Mouse (Mus musculus) kidney, embryonic 16.5 days (tissue): ENCODE measurements around the gene Rpl18a. TPM values are rescaled to one million over a fixed set of nuclear protein-coding genes. Genes with fewer than 3 reads are reported as not detected.

ENCODE experiments used
- ATAC-seq: fragments of 200-750 bp; cut with Nextera tagmentation; 2 replicates; pipeline ENCODE4 v1.8.0; 2017; ENCODE audit warnings: moderate TSS enrichment; ENCODE audit not compliant: low FRiP score, low TSS enrichment
- H3K27ac ChIP-seq: fragments of 300-500 bp; sonication (generic); 2 replicates; pipeline ENCODE4 v1.5.1; 2014; ENCODE audit warnings: low read length
- H3K27me3 ChIP-seq: fragments of 300-500 bp; sonication (generic); 2 replicates; pipeline ENCODE4 v1.6.1; 2014; ENCODE audit warnings: low read length, control low read depth, mixed read lengths; ENCODE audit not compliant: insufficient read depth
- H3K36me3 ChIP-seq: fragments of 300-500 bp; sonication (generic); 2 replicates; pipeline ENCODE4 v1.6.1; 2014; ENCODE audit warnings: low read length, control low read depth, mixed read lengths; ENCODE audit not compliant: insufficient read depth
- H3K4me1 ChIP-seq: fragments of 300-500 bp; sonication (generic); 2 replicates; pipeline ENCODE4 v1.6.1; 2014; ENCODE audit warnings: low read length, control low read depth, mixed read lengths; ENCODE audit not compliant: insufficient read depth
- H3K4me2 ChIP-seq: fragments of 300-500 bp; sonication (generic); replicated peaks from 2 replicates; pipeline ENCODE4 v1.6.1; 2014; ENCODE audit warnings: low read depth, low read length
- H3K4me3 ChIP-seq: fragments of 300-500 bp; sonication (generic); 2 replicates; pipeline ENCODE4 v1.5.1; 2014; ENCODE audit warnings: mild to moderate bottlenecking, low read length
- H3K9ac ChIP-seq: fragments of 300-500 bp; sonication (generic); replicated peaks from 2 replicates; pipeline ENCODE4 v1.6.1; 2014; ENCODE audit warnings: low read length
- H3K9me3 ChIP-seq: fragments of 300-500 bp; sonication (generic); 2 replicates; pipeline ENCODE4 v1.6.1; 2016; ENCODE audit warnings: low read length, control low read depth
- WGBS: fragments of 180-500 bp; shearing (Covaris S2); extraction: QIAGEN DNeasy Blood & Tissue Kit; methylation state at CpG from one replicate; pipeline ENCODE4 v1.1.7; 2014; 5-methylcytosine and 5-hydroxymethylcytosine counted together
- polyA plus RNA-seq: library from polyadenylated mRNA; unstranded; fragments of >200 nt; fragmentation: Nextera tagmentation; extraction: Ambion mirVana; gene quantifications from 2 replicates; pipeline ENCODE4 v1.2.1, GENCODE M21; 2015

The Rpl18a gene
- polyA plus RNA-seq, 1 experiment from 2014 or later, result 4,081 TPM

DNA sequence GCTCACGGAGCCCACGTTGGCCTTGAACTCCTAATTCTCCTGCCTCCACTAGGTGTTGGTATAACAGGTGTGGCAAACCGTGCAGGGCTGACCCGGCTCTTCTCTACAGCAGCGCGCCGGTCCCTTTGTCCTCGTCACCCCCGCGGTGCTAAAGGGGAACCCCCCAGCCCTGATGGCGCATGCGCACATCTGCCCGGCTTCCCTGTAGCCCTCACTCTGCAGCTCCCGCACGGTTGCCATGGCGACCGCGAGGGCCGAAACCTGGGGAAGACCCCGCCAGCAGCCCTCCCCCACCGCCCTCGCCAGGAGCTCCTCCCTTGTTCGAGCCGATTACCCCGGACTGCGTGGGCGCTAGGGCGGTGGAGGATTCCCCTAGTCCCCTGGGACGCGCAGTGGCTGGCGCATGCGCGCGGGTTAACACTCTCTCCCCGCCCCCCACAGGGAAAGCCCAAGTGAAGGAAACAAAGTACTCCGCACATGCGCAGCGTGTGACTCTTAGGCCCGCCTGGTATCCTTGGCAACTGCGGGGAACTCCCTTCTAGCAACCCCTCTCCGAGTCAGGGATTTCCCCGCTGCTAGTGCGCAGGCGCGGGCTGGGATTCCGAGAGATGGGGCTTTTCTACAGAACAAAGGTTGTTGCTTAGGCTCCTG is 31.7 kb downstream of the Rpl18a start:
- H3K27me3 ChIP-seq, result peaks cover 36% of the 10 kb centered on the region
- H3K4me2 ChIP-seq, result peak overlapping the region; percentile 80
- H3K9me3 ChIP-seq, result no peaks in the 10 kb centered on the region
- peak overlapping the region; percentile 85 for H3K27ac ChIP-seq
- peak overlapping the region; percentile 64 for H3K4me3 ChIP-seq
- WGBS, result under 1% methylated on average over 46 of the region's 46 CpGs
- peak; percentile 85 for ATAC-seq
- H3K4me1 ChIP-seq, result peaks cover 53% of the 10 kb centered on the region
- H3K9ac ChIP-seq, result peak overlapping the region; percentile 67
- no peaks in the 10 kb centered on the region for H3K36me3 ChIP-seq

DNA sequence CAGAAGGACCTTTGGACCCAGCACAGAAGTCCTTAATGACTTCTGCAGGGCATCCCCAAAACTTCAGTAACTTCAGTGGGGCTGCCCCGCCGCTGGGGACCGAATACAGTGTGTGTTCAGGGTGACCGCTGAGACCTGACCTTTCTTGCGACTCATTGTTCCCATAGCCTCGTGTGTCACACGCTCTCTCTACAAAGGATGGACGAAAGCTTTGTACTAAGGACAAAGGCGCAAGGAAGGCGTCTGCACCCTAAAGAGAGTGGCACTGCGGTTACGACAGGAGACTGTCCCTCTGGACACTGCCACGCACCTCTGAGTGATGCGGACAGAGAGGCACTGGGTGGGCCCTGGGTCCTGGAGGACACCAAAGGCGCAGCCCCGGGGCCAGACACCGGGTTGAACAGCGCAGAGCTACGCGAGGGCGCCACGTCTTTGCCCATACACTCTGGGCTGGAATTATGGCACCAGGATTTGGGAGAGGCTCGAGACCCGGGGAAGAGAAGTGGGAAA is 32.4 kb downstream of the Rpl18a start:
- H3K9me3 ChIP-seq, result no peaks in the 10 kb centered on the region
- H3K36me3 ChIP-seq, result no peaks in the 10 kb centered on the region
- H3K4me1 ChIP-seq, result peaks cover 53% of the 10 kb centered on the region
- peak overlapping the region; percentile 64 for H3K4me3 ChIP-seq
- H3K27me3 ChIP-seq, result peaks cover 36% of the 10 kb centered on the region
- peak overlapping the region; percentile 80 for H3K4me2 ChIP-seq
- H3K9ac ChIP-seq, result peak overlapping the region; percentile 67
- peak; percentile 11 for ATAC-seq
- peak overlapping the region; percentile 68 for H3K27ac ChIP-seq
- 2% methylated on average over 24 of the region's 24 CpGs for WGBS

DNA sequence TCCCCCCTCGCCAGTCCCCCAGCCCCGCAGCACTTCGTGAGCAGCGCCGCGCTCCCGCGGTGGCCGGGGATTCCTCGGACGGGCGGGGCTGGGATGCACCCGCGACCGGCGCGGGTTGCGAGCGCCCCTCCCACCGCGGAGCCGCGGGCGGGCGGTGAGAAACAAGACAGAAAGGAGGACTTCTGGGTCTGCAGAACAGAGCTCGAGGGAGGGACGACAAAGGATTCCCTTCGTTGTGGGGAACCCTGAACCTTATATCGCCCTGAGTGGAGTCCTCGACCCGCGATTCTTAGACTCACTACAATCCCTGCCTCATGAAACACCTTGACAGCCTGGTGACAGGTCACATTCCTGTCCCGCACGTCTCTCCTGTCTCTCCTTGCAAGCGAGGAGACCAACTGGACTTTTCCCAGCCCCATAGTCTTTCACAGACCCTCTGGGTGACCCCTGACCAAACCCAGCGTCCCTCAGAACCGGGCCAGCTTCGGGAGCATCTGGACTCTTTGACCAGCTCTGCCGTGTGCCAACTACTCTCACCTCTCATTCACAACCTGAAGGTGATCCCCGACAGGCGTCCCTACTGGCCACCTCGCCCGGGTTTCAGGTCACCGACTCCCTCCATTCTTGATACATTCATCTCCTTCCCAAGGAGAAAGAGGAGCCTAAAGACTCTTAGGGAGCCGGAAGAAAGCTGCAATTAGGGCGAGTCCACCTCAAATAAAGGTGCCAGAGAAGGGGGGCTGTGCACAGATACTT is 33.1 kb downstream of the Rpl18a start:
- H3K9me3 ChIP-seq, result no peaks in the 10 kb centered on the region
- H3K36me3 ChIP-seq, result no peaks in the 10 kb centered on the region
- no peak overlapping the region for H3K27ac ChIP-seq
- H3K4me3 ChIP-seq, result peak overlapping the region; percentile 64
- peaks cover 49% of the 10 kb centered on the region for H3K4me1 ChIP-seq
- no peak for ATAC-seq
- H3K4me2 ChIP-seq, result peak overlapping the region; percentile 80
- peaks cover 36% of the 10 kb centered on the region for H3K27me3 ChIP-seq
- under 1% methylated on average over 46 of the region's 46 CpGs for WGBS
- H3K9ac ChIP-seq, result peak overlapping the region; percentile 67

DNA sequence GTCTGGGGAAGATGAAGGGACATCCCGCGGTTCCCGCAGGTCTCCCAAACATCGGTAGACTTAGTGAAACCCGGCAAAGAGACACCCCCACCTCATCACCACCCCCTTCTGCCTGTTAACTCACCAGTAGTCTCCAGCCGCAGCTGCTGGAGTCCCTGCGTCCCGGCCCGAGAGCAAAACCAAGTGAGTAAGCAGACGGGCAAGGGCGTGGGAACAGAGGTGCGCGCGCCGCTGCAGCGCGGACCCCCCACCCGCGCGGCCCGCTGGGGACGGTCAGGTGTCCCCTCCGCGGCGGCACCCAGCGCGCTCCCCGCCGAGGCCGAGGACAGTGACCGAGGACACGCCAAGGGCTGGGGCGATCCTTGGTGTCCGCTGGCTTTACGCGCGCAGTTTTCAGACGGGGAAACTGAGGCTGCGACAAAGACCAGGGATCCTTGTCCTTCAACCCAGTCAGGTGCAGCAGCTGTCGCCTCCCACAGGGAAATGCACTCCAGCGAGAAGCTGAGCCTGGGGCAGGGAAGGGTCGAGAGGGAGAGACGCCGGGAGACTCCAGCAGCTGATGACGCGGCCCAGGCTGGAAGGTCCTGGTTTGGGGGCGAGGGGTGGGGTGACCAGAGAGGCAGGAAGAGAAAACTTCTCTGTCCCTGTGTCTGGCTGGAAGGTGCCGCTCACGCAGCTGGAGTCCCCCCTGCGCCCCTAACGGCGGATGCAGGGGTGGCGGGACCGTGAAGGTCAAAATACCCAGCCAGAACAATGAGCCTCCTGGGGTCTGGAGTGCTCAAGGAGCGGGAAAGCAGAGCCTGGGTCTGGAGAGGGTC is 34.2 kb downstream of the Rpl18a start, which contains the start of gene Kcnn1:
TSS of gene Kcnn1 (minus strand) at position 435 of the 818 bp plus-strand sequence.
- H3K4me2 ChIP-seq, result peak within 1 kb of the TSS; percentile 80
- WGBS, result under 1% methylated on average over 55 of the region's 55 CpGs
- H3K27ac ChIP-seq, result no peak within 1 kb of the TSS
- H3K4me1 ChIP-seq, result peaks cover 45% of the 10 kb centered on the region
- no peaks in the 10 kb centered on the region for H3K9me3 ChIP-seq
- H3K27me3 ChIP-seq, result peaks cover 36% of the 10 kb centered on the region
- no peaks in the 10 kb centered on the region for H3K36me3 ChIP-seq
- H3K9ac ChIP-seq, result peak within 1 kb of the TSS; percentile 67
- peak within 1 kb of the TSS; percentile 64 for H3K4me3 ChIP-seq
- ATAC-seq, result no peak

DNA sequence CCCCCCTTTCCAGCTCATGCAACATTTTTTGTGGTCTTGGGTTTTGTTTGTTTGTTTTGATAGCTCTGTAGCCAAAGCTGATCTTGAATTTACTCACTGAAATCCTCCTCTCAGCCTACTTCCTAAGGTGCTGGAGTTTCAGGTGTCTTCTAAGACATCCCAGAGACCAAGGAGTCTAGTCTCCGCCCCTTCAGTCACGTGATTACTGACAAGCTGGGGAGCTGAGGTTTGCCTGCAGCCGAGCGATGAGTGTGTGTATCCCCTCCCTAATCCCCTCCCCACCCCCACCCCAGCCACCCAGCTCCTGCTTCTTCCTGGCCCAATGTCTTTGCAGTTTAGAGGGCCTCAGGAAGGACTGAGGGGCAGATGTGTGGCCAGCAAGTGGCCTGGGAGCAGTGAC is 39.7 kb downstream of the Rpl18a start:
- ATAC-seq, result no peak
- Histone ChIP-seq H3K36me3 (no peaks in the 10 kb centered on the region), H3K9ac (no peak overlapping the region), H3K4me1 (peaks cover 28% of the 10 kb centered on the region), H3K9me3 (no peaks in the 10 kb centered on the region), H3K27me3 (peaks cover 19% of the 10 kb centered on the region), H3K4me2 (no peak overlapping the region), H3K4me3 (no peak overlapping the region), H3K27ac (no peak overlapping the region)
- 15% methylated on average over 4 of the region's 4 CpGs for WGBS

DNA sequence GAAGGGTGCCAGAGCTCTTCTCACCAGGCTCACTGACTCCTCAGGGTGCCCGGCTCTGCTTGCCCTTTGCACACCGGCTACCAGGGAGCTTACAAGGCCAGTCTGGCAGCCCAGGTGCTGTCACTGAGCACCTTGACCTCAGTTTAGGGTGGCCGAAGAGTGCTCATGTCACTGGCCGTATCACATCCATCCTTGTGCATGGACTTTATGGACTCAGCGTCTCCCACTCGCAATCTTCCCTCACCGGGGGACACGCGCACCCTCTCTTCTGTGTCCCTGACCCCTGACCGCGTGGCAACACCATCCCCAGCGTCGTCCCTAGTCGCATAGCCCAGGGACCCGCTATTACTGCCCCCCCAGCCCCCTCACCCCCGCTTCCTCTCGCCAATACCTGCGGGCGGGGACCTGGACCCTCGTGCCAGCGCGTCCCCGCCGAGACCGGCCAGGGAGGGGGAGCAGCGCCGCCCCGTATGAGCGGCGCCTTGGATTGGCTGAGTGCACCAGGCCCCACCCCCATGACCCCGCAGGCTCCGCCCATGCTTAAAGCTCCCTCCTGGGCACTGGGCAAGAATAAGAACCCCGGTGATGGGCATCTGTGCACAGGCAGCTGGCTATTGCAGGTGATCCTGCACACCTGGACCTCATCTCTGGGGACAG is 40.5 kb downstream of the Rpl18a start:
- WGBS, result 10% methylated on average over 26 of the region's 33 CpGs
- peak; percentile 76 for ATAC-seq
- H3K27me3 ChIP-seq, result peaks cover 11% of the 10 kb centered on the region
- no peaks in the 10 kb centered on the region for H3K9me3 ChIP-seq
- peaks cover 27% of the 10 kb centered on the region for H3K4me1 ChIP-seq
- H3K4me3 ChIP-seq, result peak overlapping the region; percentile 54
- no peaks in the 10 kb centered on the region for H3K36me3 ChIP-seq
- peak overlapping the region; percentile 65 for H3K9ac ChIP-seq
- H3K27ac ChIP-seq, result no peak overlapping the region
- peak overlapping the region; percentile 92 for H3K4me2 ChIP-seq

DNA sequence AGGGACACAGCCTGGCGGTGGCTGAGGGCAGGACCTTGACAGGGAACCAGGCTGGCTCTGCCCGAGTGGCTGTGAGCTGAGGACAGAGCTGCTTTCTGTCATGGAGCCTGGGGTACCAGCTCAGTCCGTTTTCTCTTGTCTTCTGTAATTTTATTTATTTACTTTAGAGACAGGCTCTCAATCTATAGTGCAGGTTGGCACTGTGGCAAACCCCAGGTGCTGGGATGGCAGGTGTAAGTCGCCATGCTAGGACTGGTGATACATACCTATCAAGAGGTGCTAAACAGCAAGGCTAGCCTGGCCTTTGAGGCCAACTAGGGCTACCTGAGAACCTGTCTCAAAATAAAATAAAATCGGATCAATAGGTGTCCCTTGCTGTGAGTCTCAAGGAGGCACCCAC is 41.2 kb downstream of the Rpl18a start:
- Histone ChIP-seq H3K4me2 (no peak overlapping the region), H3K36me3 (no peaks in the 10 kb centered on the region), H3K9ac (no peak overlapping the region), H3K4me3 (no peak overlapping the region), H3K9me3 (no peaks in the 10 kb centered on the region), H3K27ac (no peak overlapping the region), H3K27me3 (0 out of 2 replicates have a peak, but pooled peaks cover 5% of the 10 kb centered on the region), H3K4me1 (peaks cover 25% of the 10 kb centered on the region)
- WGBS, result 67% methylated on average over 5 of the region's 5 CpGs
- ATAC-seq, result no peak

DNA sequence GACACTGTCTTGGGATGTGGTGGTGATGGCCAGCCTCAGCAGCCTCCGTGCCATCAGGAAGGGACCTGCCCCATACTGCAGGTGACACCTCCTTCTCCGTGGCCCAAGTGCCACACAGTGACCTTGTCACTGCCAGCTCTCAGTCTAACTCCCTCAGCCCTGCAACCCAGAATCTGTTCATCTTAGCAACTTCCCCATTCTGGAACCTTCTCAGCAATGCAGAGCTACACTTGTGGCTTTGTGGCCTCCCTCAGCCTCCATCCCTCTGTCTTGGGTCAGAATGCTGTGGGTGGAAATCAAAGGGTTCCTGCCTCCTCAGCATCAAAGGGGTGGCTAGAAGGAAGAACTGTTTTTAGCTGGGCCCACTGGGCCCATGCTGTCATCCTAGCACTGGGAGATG is 43.3 kb downstream of the Rpl18a start:
- Histone ChIP-seq H3K9ac (no peak overlapping the region), H3K9me3 (no peaks in the 10 kb centered on the region), H3K36me3 (no peaks in the 10 kb centered on the region), H3K4me2 (no peak overlapping the region), H3K4me1 (peaks cover 25% of the 10 kb centered on the region), H3K27ac (no peak overlapping the region), H3K4me3 (no peak overlapping the region), H3K27me3 (0 out of 2 replicates have a peak, but pooled peaks cover 5% of the 10 kb centered on the region)
- WGBS, result 87% methylated on average over 2 of the region's 2 CpGs
- no peak for ATAC-seq

DNA sequence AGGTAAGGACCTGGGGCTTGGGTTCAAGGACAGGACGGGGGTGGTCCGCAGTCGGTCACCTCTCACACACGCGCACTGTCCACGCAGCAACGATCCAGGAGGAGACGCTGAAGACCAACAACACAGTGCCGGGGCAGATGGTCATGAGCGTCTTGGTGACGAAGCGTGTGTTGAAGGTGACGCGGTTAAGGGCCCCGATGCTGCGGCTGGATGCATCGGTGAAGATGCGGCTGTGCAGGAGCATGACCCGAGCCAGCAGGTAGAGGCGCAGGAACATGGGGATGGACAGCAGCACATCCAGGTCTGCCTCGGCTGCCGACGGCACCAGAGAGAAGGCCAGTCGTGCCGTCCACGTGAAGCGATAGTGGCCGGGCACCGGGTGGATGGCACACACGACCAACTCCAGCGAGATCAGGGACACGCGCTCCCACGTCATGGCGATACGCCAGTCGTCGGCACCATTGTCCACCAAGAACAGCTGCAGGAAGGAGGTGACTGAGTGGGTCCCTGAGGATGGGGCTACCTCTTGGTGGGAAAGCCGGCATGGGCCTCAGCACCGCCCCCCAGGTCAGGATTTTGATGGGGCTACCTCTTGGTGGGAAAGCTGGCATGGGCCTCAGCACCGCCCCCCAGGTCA is 44.5 kb downstream of the Rpl18a start:
- Histone ChIP-seq H3K9ac (no peak overlapping the region), H3K27me3 (0 out of 2 replicates have a peak, but pooled peaks cover 5% of the 10 kb centered on the region), H3K36me3 (no peaks in the 10 kb centered on the region), H3K4me1 (peaks cover 17% of the 10 kb centered on the region), H3K27ac (no peak overlapping the region), H3K9me3 (no peaks in the 10 kb centered on the region), H3K4me3 (no peak overlapping the region), H3K4me2 (no peak overlapping the region)
- WGBS, result 91% methylated on average over 41 of the region's 41 CpGs
- ATAC-seq, result no peak
